Mouse (Mus musculus): ENCODE measurements at regions not wholly inside any gene's neighbourhood (a gene's known extent, or its start where the extent isn't known, plus 50 kb on each side); places are given as distances from the start of the nearest gene placed in this dataset.

GRCm38 (mm10) chr12:77666411-77666810 is 428.5 kb downstream of the Fut8 start:
- TF ChIP-seq ZNF384 (IDR thresholded peaks at IDR 0.05; ENCODE audit: low read depth, low read length) = no peak
- TF ChIP-seq ZC3H11A (IDR thresholded peaks at IDR 0.05; ENCODE audit: borderline replicate concordance, low read depth, low read length) = no peak
- no peak for TF ChIP-seq CHD2 (IDR thresholded peaks at IDR 0.05; ENCODE audit: low read depth, low read length)
